Mouse (Mus musculus) frontal cortex, adult 2 months (tissue): ENCODE results near the gene Gm20388. TPM values are rescaled to one million over a fixed set of nuclear protein-coding genes. Genes with fewer than 3 reads are reported as not detected.
A peak's percentile ranks its signal among the peaks of the same experiment; 100 is the strongest.
"Not testable (repeated sequence)": the region's sequence is repeated elsewhere in the genome, so short reads cannot be mapped to it uniquely, and the experiment has no call there.

Source experiments
- DNase-seq, 2 experiments: peaks; one replicate each; pipeline ENCODE4 v3.0.0; 2022; ENCODE audit warnings: low spot score in 1 of 2; ENCODE audit errors: extremely low spot score in 1 of 2
- polyA plus RNA-seq: library from polyadenylated mRNA; depleted of rRNA; stranded (reverse); fragments of >200 nt; gene quantifications from 2 replicates; pipeline ENCODE4 v1.2.3, GENCODE M21; 2012

The Gm20388 gene
- polyA plus RNA-seq, 1 experiment: 22.2 TPM

GRCm38 (mm10) chr8:123071176-123071575, 3160.5 kb downstream of the Gm20388 start:
- DNase-seq: no peak

- no peak for DNase-seq
Observed at GRCm38 (mm10) chr8:123077213-123077612, 3166.6 kb downstream of the Gm20388 start.

GRCm38 (mm10) chr8:123082993-123083392, 3172.4 kb downstream of the Gm20388 start:
- no peak for DNase-seq

- DNase-seq: peak; percentile 49 to 56
Observed at GRCm38 (mm10) chr8:123083610-123084009, 3173.0 kb downstream of the Gm20388 start.

- no peak for DNase-seq
Observed at GRCm38 (mm10) chr8:123087289-123087688, 3176.6 kb downstream of the Gm20388 start.

GRCm38 (mm10) chr8:123097216-123097615, 3186.6 kb downstream of the Gm20388 start:
- no peak for DNase-seq

- peak in 1 of 2 experiments; percentile 44 for DNase-seq
Observed at GRCm38 (mm10) chr8:123097786-123098584, 3187.3 kb downstream of the Gm20388 start.

GRCm38 (mm10) chr8:123100288-123100687, 3189.6 kb downstream of the Gm20388 start:
- DNase-seq: no peak

- no peak for DNase-seq
Observed at GRCm38 (mm10) chr8:123101244-123101643, 3190.6 kb downstream of the Gm20388 start.

GRCm38 (mm10) chr8:123101735-123102685, 3191.4 kb downstream of the Gm20388 start, which contains the start of gene Rpl13:
Gene Rpl13, plus strand, starts transcription at chr8:123102350.
- DNase-seq: peak; percentile 96 to 99

- not testable (repeated sequence) for DNase-seq
Observed at GRCm38 (mm10) chr8:123102855-123103254, 3192.2 kb downstream of the Gm20388 start.

GRCm38 (mm10) chr8:123103285-123103684, 3192.6 kb downstream of the Gm20388 start:
- no peak for DNase-seq

- DNase-seq: no peak
Observed at GRCm38 (mm10) chr8:123104046-123104767, 3193.6 kb downstream of the Gm20388 start.

- DNase-seq: peak in 1 of 2 experiments; percentile 74
Observed at GRCm38 (mm10) chr8:123105553-123106326, 3195.1 kb downstream of the Gm20388 start.

- no peak for DNase-seq
Observed at GRCm38 (mm10) chr8:123106531-123106930, 3195.9 kb downstream of the Gm20388 start.

- no peak for DNase-seq
Observed at GRCm38 (mm10) chr8:123108010-123108409, 3197.4 kb downstream of the Gm20388 start.

- no peak for DNase-seq
Observed at GRCm38 (mm10) chr8:123108953-123109352, 3198.3 kb downstream of the Gm20388 start.

GRCm38 (mm10) chr8:123110649-123111048, 3200.0 kb downstream of the Gm20388 start:
- no peak for DNase-seq

GRCm38 (mm10) chr8:123112892-123113291, 3202.3 kb downstream of the Gm20388 start:
- DNase-seq: no peak
